Mouse (Mus musculus): ENCODE measurements around the gene Cnr2.

Gene Cnr2

DNA sequence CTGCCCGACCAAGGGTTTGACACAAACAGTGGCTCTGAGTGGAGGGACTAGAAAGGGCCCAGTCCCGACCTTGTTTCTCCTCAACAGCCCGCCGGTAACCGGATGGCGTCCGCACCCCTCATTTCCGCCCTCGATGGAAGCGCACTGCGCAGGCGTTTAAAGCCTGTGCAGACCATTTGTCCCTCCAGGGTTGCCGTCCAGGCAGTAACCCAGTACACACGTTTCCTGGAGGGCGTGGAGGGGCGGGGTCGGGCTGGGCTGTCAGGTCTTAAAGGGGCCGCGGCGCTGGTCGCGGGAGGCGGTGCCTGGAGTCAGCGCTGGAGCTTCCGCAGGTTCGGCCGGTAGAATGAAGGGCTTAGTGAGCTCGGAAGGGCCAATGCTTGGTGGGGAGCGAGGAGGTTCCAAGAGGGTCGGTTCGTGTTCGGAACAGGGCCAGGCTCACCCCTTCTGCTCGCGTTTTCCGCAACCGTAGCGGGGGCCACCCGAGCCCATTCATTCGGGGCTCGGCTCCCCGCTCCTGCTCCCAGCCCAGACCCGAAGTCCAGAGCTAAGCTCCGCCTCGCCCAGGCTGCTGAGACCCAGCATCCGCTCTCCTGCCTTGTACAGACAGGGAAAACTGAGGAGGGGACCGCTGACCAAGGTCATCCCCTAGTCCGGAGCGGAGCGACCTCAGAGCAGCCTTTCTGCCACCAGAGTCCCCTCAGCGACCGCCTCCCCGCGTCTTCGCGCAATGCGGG, 68.4 kb downstream of the Cnr2 start, which contains the start of gene Gale:
Gene Gale (plus strand): TSS at position 271 of the 737 bp plus-strand sequence.
- DNase-seq (ENCODE audit: low spot score in 2 of 2), result peak; percentile 94 to 95

DNA sequence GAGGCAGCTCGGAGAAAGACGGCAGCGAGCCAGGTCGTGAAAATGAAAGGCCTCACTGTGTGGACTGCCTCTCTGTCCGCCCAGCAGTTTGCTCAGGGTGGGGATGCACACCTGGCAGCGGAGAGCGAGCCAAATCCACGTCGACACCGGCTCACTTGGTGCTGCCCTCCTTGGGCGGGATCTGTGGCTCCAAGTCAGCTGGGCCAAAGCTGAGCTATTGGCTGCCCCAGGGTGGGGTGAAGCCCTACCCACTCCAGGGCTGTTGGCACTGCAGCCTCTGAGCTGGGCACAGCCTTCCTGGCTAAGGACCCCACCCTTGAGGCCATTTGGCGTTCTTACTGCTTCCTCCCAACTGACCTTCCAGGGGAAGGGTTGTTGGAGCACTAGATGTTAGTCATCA, 69.2 kb downstream of the Cnr2 start:
- peak; percentile 39 to 53 for DNase-seq (ENCODE audit: low spot score in 2 of 2)

- no peak for DNase-seq (ENCODE audit: low spot score in 2 of 2)
These were observed 69.9 kb downstream of the Cnr2 start for GRCm38 (mm10) chr4:135965113-135965512.

DNA sequence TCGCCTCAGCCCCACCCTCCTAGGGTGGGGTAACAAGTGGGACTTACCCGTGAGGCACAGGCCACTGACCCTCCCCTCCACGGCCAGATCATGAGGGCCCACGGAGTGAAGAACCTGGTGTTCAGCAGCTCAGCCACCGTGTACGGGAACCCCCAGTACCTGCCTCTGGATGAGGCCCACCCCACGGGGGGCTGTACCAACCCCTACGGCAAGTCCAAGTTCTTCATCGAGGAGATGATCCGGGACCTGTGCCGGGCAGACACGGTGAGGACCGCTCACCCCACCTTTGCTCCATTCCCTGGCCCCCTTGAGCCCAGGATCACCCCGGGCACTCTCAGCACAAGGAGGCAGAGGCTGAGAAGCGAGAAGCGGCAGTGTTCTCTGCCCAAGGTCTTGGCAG, 71.1 kb downstream of the Cnr2 start:
- no peak for DNase-seq (ENCODE audit: low spot score in 2 of 2)

DNA sequence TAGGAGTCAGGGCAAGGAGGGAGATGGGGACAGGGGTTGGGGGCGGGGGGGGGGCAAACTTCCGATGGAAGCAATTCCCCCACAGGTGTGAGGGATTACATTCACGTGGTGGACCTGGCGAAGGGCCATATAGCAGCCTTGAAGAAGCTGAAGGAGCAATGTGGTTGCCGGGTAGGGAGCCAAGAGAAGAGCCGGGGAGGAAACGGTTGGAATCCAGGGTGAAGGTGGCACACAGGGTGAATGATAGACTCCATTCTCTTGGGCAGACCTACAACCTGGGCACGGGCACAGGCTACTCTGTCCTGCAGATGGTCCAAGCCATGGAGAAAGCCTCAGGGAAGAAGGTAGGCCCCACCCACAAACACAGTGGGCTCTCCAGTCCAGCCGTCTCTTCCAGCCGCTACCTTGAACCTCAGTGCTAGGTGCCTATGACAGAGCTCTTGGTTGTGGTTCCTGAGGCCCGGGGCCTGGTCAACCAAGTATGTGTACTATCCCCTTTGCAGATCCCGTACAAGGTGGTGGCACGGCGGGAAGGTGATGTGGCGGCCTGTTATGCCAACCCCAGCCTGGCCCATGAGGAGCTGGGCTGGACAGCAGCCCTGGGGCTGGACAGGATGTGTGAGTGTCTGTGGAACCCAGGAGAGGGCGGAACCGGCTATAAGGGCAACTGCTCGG, 72.0 kb downstream of the Cnr2 start:
- no peak for DNase-seq (ENCODE audit: low spot score in 2 of 2)

GRCm38 (mm10) chr4:135968271-135968869, 73.2 kb downstream of the Cnr2 start:
- no peak for DNase-seq (ENCODE audit: low spot score in 2 of 2)

- no peak for DNase-seq (ENCODE audit: low spot score in 2 of 2)
These were observed 74.0 kb downstream of the Cnr2 start for GRCm38 (mm10) chr4:135969070-135969750.
